Mouse (Mus musculus) megakaryocyte, embryonic 14.5 days (primary cell): Measurements from ENCODE around the gene Zfhx3. TPM values are rescaled to one million over a fixed set of nuclear protein-coding genes. Genes with fewer than 3 reads are reported as not detected.

Source experiments
- H3K27me3 ChIP-seq: replicated peaks from 2 replicates; pipeline ENCODE3; 2012; ENCODE audit warnings: inconsistent platforms
- H3K36me3 ChIP-seq: replicated peaks from 2 replicates; pipeline ENCODE3; 2012; ENCODE audit warnings: low read length, inconsistent platforms, mixed read lengths
- H3K4me1 ChIP-seq: 2 replicates; pipeline ENCODE4 v1.6.1; 2012; ENCODE audit warnings: inconsistent platforms
- H3K4me3 ChIP-seq: replicated peaks from 2 replicates; pipeline ENCODE3; 2012; ENCODE audit warnings: moderate library complexity, mild to moderate bottlenecking, inconsistent platforms
- H3K9me3 ChIP-seq: 2 replicates; pipeline ENCODE4 v1.6.1; 2012; ENCODE audit warnings: inconsistent platforms
- FLI1 ChIP-seq: IDR thresholded peaks from 2 replicates; pipeline ENCODE4 v1.6.1; 2012; ENCODE audit warnings: low read length, inconsistent platforms, mixed read lengths
- GATA1 ChIP-seq: IDR thresholded peaks from 3 replicates; pipeline ENCODE4 v1.6.1; 2012; ENCODE audit warnings: mixed read lengths, low read length, inconsistent platforms, borderline replicate concordance
- polyA plus RNA-seq: library from polyadenylated mRNA; stranded (reverse); fragments of >175 nt; gene quantifications from 2 replicates; pipeline ENCODE4 v1.2.3, GENCODE M21; 2012; ENCODE audit warnings: low replicate concordance; ENCODE audit not compliant: insufficient read depth

The Zfhx3 gene
- polyA plus RNA-seq, 1 experiment = 1.1 TPM

GRCm38 (mm10) chr8:108086913-108087312, 144.5 kb downstream of the Zfhx3 start:
- H3K9me3 ChIP-seq = peaks cover 22% of the 10 kb centered on the region
- no peaks in the 10 kb centered on the region for H3K4me1 ChIP-seq
- TF ChIP-seq GATA1 (no peak), FLI1 (no peak)
- no peaks in the 10 kb centered on the region for H3K27me3 ChIP-seq
- no peak overlapping the region for H3K4me3 ChIP-seq
- H3K36me3 ChIP-seq = no peaks in the 10 kb centered on the region

DNA sequence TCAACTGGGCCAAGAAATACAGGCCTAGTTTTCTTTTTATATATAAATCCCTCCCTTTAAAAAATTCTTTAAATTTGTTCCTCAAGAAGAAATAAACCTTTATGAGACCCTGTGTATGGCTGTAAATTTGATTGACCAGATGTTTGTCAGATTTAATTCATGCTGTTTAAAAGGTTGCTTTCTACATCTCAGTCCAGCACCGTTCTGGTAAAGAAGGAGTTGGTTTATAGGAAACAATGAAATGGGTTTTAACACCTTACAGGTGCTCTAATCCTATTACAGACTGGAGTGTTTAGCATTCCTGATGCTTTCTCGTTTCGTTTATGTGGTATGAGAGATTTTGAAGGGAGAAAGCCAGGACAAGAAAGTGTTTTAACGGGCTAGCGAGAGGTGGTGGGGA, 147.2 kb downstream of the Zfhx3 start:
- H3K4me1 ChIP-seq = no peaks in the 10 kb centered on the region
- peaks cover 22% of the 10 kb centered on the region for H3K9me3 ChIP-seq
- no peaks in the 10 kb centered on the region for H3K36me3 ChIP-seq
- no peaks in the 10 kb centered on the region for H3K27me3 ChIP-seq
- TF ChIP-seq GATA1 (no peak), FLI1 (no peak)
- no peak overlapping the region for H3K4me3 ChIP-seq

- Histone ChIP-seq H3K9me3 (0 out of 2 replicates have a peak, but pooled peaks cover 4% of the 10 kb centered on the region), H3K36me3 (no peaks in the 10 kb centered on the region), H3K27me3 (no peaks in the 10 kb centered on the region), H3K4me1 (no peaks in the 10 kb centered on the region), H3K4me3 (no peak overlapping the region)
- no peak for TF ChIP-seq GATA1
- TF ChIP-seq FLI1 = no peak
Measured at GRCm38 (mm10) chr8:108098598-108098997, 156.2 kb downstream of the Zfhx3 start.

DNA sequence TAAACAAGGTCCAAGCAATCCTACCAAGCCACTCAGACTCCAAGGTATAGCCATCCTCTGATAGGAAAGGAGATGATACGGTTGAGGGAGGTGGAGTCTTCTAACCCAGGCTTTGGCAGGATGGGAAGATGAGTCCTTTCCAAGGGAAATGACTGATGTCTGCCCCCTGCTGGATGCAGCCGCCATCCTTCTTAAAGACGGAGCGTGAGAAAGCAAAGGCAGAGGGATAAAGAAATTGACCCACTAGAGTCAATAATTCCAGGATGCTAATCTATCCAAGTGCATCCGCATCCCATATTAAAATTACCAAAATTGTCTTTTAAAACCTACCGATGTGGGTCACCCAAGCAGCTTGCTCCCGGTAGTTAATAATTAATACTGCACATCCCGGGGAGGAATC, 158.7 kb downstream of the Zfhx3 start:
- Histone ChIP-seq H3K9me3 (peaks cover 11% of the 10 kb centered on the region; the same call in 1 of the 2 replicates), H3K4me3 (no peak overlapping the region), H3K36me3 (no peaks in the 10 kb centered on the region), H3K27me3 (no peaks in the 10 kb centered on the region), H3K4me1 (no peaks in the 10 kb centered on the region)
- TF ChIP-seq FLI1 (no peak), GATA1 (no peak)

DNA sequence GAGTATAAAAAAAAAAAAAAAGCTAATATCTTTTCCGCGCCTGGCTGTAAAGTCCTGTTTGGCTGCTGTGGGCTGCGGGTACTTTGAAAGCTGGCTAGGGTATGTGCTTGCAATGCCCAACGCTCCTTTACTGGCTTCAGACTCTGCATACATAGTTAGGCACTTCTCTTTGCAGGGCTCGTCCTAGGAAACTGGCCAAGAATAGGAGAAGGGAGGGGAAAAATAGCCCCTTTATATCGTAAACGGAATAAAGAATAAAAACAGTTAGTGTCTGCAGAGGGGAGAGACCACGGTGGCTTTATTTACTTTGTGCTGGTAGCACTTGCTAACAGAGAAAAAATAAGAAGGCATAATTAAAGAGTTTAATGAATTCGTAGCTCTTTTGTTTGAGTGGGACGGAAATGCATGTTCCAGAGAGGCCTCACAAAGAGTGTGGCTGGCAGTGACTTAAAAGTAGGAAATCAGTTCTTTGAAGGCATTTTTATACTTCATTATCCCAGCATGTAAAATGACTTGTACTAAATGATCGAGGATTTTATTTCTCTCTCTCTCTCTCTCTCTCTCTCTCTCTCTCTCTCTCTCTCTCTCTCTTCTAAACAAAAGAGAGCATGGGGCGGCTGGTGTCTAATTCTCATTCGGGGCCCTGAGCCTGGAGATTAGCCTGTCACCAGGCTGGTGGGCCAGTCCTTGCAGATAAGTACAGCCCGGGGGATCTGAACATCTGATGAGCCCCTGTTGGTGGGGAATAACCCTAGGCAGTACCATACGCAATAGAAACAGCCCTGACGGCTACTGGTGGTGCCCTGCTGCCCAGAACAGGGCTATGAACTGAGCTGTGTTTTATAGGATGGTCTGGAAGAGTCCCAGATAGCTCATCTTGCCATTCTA, 159.8 kb downstream of the Zfhx3 start:
- TF ChIP-seq FLI1 = no peak
- TF ChIP-seq GATA1 = no peak
- H3K36me3 ChIP-seq = no peaks in the 10 kb centered on the region
- H3K9me3 ChIP-seq = peaks cover 17% of the 10 kb centered on the region; the same call in 1 of the 2 replicates
- no peaks in the 10 kb centered on the region for H3K27me3 ChIP-seq
- no peak overlapping the region for H3K4me3 ChIP-seq
- H3K4me1 ChIP-seq = no peaks in the 10 kb centered on the region

GRCm38 (mm10) chr8:108104471-108105098, 162.1 kb downstream of the Zfhx3 start:
- H3K9me3 ChIP-seq = peaks cover 22% of the 10 kb centered on the region; the same call in 1 of the 2 replicates

DNA sequence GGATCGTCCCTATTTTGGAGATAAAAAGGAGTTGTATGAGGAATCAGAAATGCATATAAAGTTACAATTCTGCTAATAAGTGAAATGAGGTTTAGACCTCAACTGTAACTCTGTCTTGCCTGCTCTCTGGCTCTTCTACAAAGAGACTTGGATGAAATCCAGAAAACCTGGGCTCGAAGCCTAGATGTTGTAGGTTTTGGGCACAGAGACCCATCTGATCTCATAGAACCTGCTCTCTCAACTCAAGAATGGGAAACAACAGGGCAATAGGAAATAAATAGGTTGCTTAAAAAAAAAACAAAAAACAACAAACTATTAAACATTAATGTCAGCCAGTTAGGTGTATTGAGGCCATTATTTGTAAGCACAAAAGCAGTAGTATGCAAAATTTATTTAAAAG, 182.6 kb downstream of the Zfhx3 start:
- peaks cover 4% of the 10 kb centered on the region for H3K9me3 ChIP-seq

More at GRCm38 (mm10) chr8:108104471-108105098, 162.1 kb downstream of the Zfhx3 start:
- TF ChIP-seq GATA1 = no peak
- no peak for TF ChIP-seq FLI1
- Histone ChIP-seq H3K4me3 (no peak overlapping the region), H3K36me3 (no peaks in the 10 kb centered on the region), H3K27me3 (no peaks in the 10 kb centered on the region), H3K4me1 (no peaks in the 10 kb centered on the region)

DNA sequence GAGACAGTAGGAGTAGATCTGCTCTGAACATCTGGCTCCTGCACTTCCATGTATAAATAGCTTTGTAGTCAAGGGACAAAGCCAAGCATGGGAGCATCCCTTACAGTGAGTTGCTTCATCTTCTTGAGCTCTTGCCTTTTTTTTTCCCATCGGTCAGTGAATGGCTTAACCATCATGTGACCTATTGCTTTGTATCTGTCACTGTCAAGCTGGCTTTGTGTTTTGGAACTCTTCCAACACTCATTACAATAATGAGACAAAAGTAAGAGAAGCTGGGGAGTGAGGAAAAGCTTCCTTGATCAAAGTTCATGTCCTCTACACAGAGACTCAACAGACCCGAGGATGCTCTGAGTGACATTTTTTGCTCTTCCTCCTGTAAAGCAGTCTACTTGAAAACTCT, 183.0 kb downstream of the Zfhx3 start:
- Histone ChIP-seq H3K4me3 (no peak overlapping the region), H3K4me1 (no peaks in the 10 kb centered on the region), H3K9me3 (peaks cover 4% of the 10 kb centered on the region), H3K36me3 (no peaks in the 10 kb centered on the region), H3K27me3 (no peaks in the 10 kb centered on the region)
- TF ChIP-seq GATA1 (no peak), FLI1 (no peak)

More for the DNA sequence above, 182.6 kb downstream of the Zfhx3 start:
- TF ChIP-seq GATA1 = no peak
- no peak for TF ChIP-seq FLI1
- no peaks in the 10 kb centered on the region for H3K36me3 ChIP-seq
- H3K27me3 ChIP-seq = no peaks in the 10 kb centered on the region
- H3K4me3 ChIP-seq = no peak overlapping the region
- no peaks in the 10 kb centered on the region for H3K4me1 ChIP-seq

- H3K9me3 ChIP-seq = peaks cover 12% of the 10 kb centered on the region
- H3K4me3 ChIP-seq = no peak overlapping the region
- no peaks in the 10 kb centered on the region for H3K36me3 ChIP-seq
- H3K27me3 ChIP-seq = no peaks in the 10 kb centered on the region
- H3K4me1 ChIP-seq = no peaks in the 10 kb centered on the region
- TF ChIP-seq FLI1 (no peak), GATA1 (no peak)
Measured at GRCm38 (mm10) chr8:108146536-108146935, 204.1 kb downstream of the Zfhx3 start.
